Mouse (Mus musculus) kidney, postnatal 0 days (tissue): ENCODE data around the gene Hist1h3g. TPM values are rescaled to one million over a fixed set of nuclear protein-coding genes. Genes with fewer than 3 reads are reported as not detected.
"Not testable (repeated sequence)": the region's sequence is repeated elsewhere in the genome, so short reads cannot be mapped to it uniquely, and the experiment has no call there.

Experiments used
- ATAC-seq: fragments of 200-750 bp; cut with Nextera tagmentation; replicated peaks from 2 replicates; pipeline ENCODE4 v1.8.0; 2017; ENCODE audit warnings: low read depth, moderate number of reproducible peaks, moderate TSS enrichment, moderate library complexity; ENCODE audit not compliant: low FRiP score
- DNase-seq: peaks from one replicate; pipeline ENCODE4 v3.0.0-alpha.2; 2016; ENCODE audit warnings: low spot score
- H3K27ac ChIP-seq: fragments of 300-500 bp; sonication (generic); 2 replicates; pipeline ENCODE4 v1.5.1; 2014; ENCODE audit warnings: mild to moderate bottlenecking
- H3K27me3 ChIP-seq: fragments of 300-500 bp; sonication (generic); 2 replicates; pipeline ENCODE4 v1.6.1; 2014; ENCODE audit warnings: low read length, mixed read lengths; ENCODE audit not compliant: insufficient read depth
- H3K36me3 ChIP-seq: fragments of 300-500 bp; sonication (generic); 2 replicates; pipeline ENCODE4 v1.6.1; 2014; ENCODE audit warnings: low read length, mixed read lengths; ENCODE audit not compliant: insufficient read depth
- H3K4me1 ChIP-seq: fragments of 300-500 bp; sonication (generic); replicated peaks from 2 replicates; pipeline ENCODE4 v1.6.1; 2014; ENCODE audit warnings: antibody characterized with exemption, low read length, mixed read lengths; ENCODE audit not compliant: insufficient read depth
- H3K4me2 ChIP-seq: fragments of 300-500 bp; sonication (generic); 2 replicates; pipeline ENCODE4 v1.6.1; 2014; ENCODE audit warnings: mild to moderate bottlenecking, low read length, moderate library complexity, mixed read lengths
- H3K4me3 ChIP-seq: fragments of 300-500 bp; sonication (generic); replicated peaks from 2 replicates; pipeline ENCODE4 v1.5.1; 2014; ENCODE audit warnings: low read depth, low read length
- H3K9ac ChIP-seq: fragments of 300-500 bp; sonication (generic); 2 replicates; pipeline ENCODE4 v1.6.1; 2014; ENCODE audit warnings: low read depth, low read length
- H3K9me3 ChIP-seq: fragments of 300-500 bp; sonication (generic); replicated peaks from 2 replicates; pipeline ENCODE4 v1.6.1; 2016; ENCODE audit warnings: low read length, inconsistent platforms, mixed read lengths
- CTCF ChIP-seq: IDR thresholded peaks from 2 replicates; pipeline ENCODE4 v1.5.1; 2016; ENCODE audit warnings: antibody characterized with exemption, low read depth, mild to moderate bottlenecking, moderate library complexity
- WGBS: fragments of 180-500 bp; shearing (Covaris S2); extraction: QIAGEN DNeasy Blood & Tissue Kit; methylation state at CpG from one replicate; pipeline ENCODE4 v1.1.7; 2014; 5-methylcytosine and 5-hydroxymethylcytosine counted together
- polyA plus RNA-seq: library from polyadenylated mRNA; unstranded; fragments of >200 nt; fragmentation: Nextera tagmentation; extraction: Ambion mirVana; gene quantifications from 2 replicates; pipeline ENCODE4 v1.2.1, GENCODE M21; 2015

Gene Hist1h3g
- polyA plus RNA-seq, 1 experiment from 2014 or later, result 4.0 TPM

DNA sequence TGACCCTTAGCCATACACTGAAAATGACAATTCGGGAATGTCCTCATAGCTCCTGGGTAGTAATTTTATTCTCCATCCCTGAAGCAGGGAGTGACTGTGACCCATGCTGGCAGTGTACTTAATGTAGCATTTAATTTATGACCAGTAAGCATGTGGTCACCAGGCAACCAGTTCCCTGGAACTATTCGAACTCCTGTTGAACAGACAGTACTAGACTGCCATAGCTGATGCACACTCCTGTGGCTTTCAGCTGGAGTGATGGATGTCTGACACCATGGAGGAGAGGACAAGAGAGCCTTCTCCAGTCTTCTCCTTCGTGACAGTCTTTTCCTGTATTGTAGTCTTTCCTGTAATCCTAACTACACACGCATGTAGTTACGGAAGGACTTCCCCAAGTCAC, 6.2 kb upstream of the Hist1h3g start:
- H3K27ac ChIP-seq, result peak overlapping the region; percentile 6; the same call in 1 of the 2 replicates
- no peak for TF ChIP-seq CTCF
- H3K9me3 ChIP-seq, result no peaks in the 10 kb centered on the region
- H3K4me1 ChIP-seq, result peaks cover 9% of the 10 kb centered on the region
- peak overlapping the region; percentile 70; the same call in 1 of the 2 replicates for H3K4me2 ChIP-seq
- no peak overlapping the region for H3K9ac ChIP-seq
- no peaks in the 10 kb centered on the region for H3K36me3 ChIP-seq
- DNase-seq, result peak; percentile 77
- no peak; the same call in 1 of the 2 replicates for ATAC-seq
- H3K27me3 ChIP-seq, result no peaks in the 10 kb centered on the region
- no peak overlapping the region for H3K4me3 ChIP-seq
- WGBS, result 44% methylated on average over 5 of the region's 5 CpGs

DNA sequence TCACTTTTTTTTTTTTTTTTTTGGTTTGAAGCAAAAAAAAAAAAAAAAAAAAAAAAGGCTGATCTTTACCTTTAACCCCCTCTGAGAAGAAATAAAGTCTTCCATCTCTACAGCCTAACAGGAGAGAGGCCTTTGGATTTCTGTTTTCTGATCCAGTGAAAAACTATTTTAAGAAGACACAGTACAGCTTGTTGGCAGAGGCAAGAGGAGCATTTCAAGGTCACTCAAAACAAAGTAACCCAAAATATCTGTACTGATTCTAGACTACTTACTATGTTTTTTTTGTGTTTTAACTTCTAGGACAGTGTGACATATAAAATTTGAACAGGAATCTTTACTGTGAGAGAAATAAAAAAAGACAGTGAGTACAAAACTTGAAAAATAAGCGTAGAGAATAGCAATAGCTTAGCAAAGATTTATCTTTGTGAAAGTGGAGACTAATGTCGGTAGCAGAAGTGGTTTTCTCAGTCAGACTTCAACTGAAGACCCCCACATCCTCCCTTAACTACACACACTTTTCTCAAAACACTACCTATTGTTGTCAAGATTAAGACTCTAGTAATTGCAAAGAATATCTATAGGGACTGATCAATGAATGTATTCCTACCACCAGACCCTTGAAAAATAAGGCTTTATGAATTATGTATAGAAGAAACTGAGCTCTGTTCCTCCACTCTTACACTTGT, 5.6 kb upstream of the Hist1h3g start:
- H3K9ac ChIP-seq, result no peak overlapping the region
- peaks cover 9% of the 10 kb centered on the region for H3K4me1 ChIP-seq
- no peaks in the 10 kb centered on the region for H3K36me3 ChIP-seq
- H3K27ac ChIP-seq, result peak overlapping the region; percentile 97; the same call in 1 of the 2 replicates
- WGBS, result 12% methylated on average over 2 of the region's 2 CpGs
- peak overlapping the region; percentile 49 for H3K4me3 ChIP-seq
- ATAC-seq, result no peak
- peak overlapping the region; percentile 70 for H3K4me2 ChIP-seq
- DNase-seq, result peak; percentile 37
- no peaks in the 10 kb centered on the region for H3K27me3 ChIP-seq
- no peaks in the 10 kb centered on the region for H3K9me3 ChIP-seq
- no peak for TF ChIP-seq CTCF

DNA sequence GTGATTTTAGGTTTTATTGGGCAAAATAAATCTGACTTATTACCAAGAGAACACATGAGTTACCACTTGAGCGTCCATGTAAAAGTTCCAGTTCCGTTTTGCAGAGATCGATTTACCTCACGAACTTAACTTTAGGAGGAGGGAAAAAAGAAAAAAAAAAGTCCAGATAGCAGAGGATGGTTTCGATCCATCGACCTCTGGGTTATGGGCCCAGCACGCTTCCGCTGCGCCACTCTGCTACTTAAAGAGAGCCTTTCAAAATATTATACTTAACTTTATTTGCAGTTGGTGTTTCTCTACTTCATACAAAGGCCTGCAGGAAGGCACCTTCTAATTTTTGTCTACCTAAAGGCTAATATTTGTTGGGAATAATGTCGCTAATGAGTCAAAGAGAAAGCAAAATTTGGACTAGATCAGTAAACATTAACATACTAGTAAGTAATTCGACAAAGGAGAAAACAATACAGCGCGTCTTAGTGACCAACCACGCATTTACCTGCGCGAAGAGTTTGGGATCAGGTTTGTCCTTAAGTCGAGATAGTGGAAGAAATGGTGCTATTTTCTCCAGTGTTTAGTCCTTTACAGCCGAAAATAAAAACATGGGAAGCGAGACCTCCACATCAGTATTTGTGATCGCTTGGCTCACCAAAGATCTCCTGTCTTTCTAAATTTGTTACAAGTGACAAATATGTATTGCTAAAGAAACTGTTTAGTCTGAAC, 4.9 kb upstream of the Hist1h3g start:
- Histone ChIP-seq H3K4me3 (peak overlapping the region; percentile 49), H3K9me3 (no peaks in the 10 kb centered on the region), H3K36me3 (no peaks in the 10 kb centered on the region), H3K9ac (peak overlapping the region; percentile 78), H3K27me3 (no peaks in the 10 kb centered on the region), H3K4me1 (peaks cover 9% of the 10 kb centered on the region), H3K27ac (peak overlapping the region; percentile 97), H3K4me2 (peak overlapping the region; percentile 70)
- under 1% methylated on average over 20 of the region's 20 CpGs for WGBS
- ATAC-seq (no peak), DNase-seq (peak; percentile 72)
- no peak for TF ChIP-seq CTCF

DNA sequence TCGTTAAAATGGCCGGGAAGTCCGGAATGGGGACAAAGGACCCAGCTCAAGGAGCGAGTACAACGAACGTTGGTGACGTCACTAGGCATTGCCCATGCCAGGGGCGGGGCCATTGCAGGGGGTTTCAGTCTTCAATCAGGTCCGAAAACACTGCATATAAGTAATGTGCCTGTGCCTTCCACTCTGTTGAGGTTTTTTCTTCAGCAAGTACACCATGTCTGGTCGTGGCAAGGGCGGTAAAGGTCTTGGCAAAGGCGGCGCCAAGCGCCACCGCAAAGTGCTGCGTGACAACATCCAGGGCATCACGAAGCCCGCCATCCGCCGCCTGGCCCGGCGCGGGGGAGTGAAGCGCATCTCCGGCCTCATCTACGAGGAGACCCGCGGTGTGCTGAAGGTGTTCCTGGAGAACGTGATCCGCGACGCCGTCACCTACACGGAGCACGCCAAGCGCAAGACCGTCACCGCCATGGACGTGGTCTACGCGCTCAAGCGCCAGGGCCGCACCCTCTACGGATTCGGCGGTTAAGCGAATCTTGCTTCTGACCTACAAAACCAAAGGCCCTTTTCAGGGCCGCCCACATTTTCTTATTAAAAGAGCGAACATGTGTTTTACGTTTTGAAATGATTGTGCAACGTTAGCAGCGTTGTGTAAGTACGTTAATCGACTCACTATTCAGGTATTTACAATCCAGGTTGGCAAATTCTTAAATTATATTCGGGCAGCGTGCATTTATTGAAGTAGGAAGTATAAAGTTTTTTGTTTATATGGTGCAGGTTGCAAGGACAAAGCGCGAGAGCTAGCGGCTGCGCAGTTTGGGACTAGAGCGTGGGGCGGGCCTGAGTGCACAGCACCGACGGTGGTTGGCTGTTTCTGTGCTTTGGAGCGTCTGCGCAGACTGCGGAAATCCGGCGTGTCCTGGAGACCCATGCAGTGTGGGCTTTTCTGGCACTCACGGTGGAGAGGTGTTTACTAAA, 4.0 kb upstream of the Hist1h3g start, which contains the start of gene Hist1h4h:
Hist1h4h (plus strand) TSS at position 150 of the 975 bp plus-strand sequence.
- ATAC-seq (peak; percentile 84), DNase-seq (peak; percentile 98)
- H3K9ac ChIP-seq, result peak within 1 kb of the TSS; percentile 78
- WGBS, result under 1% methylated on average over 54 of the region's 70 CpGs
- H3K4me1 ChIP-seq, result peaks cover 9% of the 10 kb centered on the region
- H3K9me3 ChIP-seq, result no peaks in the 10 kb centered on the region
- peak within 1 kb of the TSS; percentile 49 for H3K4me3 ChIP-seq
- no peaks in the 10 kb centered on the region for H3K36me3 ChIP-seq
- H3K27me3 ChIP-seq, result no peaks in the 10 kb centered on the region
- peak within 1 kb of the TSS; percentile 70 for H3K4me2 ChIP-seq
- peak within 1 kb of the TSS; percentile 97 for H3K27ac ChIP-seq
- no peak for TF ChIP-seq CTCF

DNA sequence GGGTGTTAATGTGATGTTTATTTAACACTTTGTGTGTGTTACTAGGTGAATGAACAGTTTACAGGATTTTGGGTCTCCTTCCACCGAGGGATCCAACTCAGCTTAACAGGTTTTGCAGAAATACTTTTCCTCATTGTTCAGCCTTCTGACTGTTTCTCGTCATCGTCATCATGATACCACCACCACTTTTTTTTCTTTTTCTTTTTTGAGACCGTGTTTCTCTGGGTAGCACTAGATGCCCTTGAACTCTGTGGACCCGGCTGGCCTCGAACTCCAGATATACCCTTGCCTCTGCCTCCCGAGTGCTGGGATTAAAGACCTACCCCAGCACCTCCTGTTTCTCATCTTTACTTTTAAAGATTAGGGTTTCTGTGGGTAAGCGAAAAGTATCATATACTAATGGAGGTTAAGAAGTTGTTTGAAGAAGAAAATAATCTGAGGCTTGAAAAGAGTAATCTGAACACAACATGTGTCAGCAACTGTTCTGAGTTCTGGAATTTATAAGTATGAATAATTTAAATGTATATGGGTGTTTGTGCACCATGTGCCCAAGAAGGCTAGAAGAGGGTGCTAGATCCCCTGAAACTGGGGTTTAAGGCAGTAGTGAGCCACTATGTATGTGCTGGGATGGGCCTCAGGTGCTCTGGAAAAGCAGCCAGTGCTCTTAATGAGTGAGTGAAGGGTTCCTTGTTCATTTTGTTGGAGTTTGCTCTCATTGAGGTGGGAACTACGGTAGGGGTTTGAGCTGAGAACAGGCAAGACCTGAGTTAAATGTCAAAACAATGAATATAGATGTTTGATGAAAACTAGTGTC, 2.8 kb upstream of the Hist1h3g start:
- peak overlapping the region; percentile 70 for H3K4me2 ChIP-seq
- H3K4me1 ChIP-seq, result peaks cover 13% of the 10 kb centered on the region
- WGBS, result 12% methylated on average over 9 of the region's 9 CpGs
- peak overlapping the region; percentile 78; the same call in 1 of the 2 replicates for H3K9ac ChIP-seq
- DNase-seq, result no peak
- ATAC-seq, result no peak
- H3K27ac ChIP-seq, result peak overlapping the region; percentile 97
- no peaks in the 10 kb centered on the region for H3K36me3 ChIP-seq
- H3K9me3 ChIP-seq, result no peaks in the 10 kb centered on the region
- TF ChIP-seq CTCF, result no peak
- H3K27me3 ChIP-seq, result no peaks in the 10 kb centered on the region
- peak overlapping the region; percentile 49 for H3K4me3 ChIP-seq

DNA sequence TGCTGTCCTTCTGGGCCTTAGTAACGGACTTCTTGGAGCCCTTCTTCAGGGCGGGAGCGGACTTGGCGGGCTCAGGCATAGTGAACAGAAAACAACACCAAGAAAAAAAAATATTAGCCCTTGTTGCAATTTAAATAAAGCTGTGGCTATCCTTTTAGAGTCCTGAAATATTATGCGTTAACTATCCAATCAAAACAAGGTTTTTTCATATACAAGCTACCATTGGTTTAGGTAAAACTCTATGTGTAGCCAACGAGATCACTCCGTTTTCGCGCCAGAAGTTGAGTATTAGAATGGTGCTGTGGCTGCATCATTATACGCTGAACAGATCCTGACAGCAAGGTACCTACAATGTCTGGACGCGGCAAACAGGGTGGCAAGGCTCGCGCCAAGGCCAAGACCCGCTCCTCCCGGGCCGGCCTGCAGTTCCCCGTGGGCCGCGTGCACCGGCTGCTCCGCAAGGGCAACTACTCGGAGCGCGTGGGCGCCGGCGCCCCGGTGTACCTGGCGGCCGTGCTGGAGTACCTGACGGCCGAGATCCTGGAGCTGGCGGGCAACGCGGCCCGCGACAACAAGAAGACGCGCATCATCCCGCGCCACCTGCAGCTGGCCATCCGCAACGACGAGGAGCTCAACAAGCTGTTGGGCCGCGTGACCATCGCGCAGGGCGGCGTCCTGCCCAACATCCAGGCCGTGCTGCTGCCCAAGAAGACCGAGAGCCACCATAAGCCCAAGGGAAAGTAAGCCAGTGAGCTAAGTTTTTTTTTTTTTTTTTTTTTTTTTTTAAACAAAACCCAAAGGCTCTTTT, 1.5 kb upstream of the Hist1h3g start, which contains the start of gene Hist1h2af:
Hist1h2af (plus strand) TSS at position 347 of the 808 bp plus-strand sequence.
- Histone ChIP-seq H3K4me2 (peak within 1 kb of the TSS; percentile 70), H3K4me3 (peak within 1 kb of the TSS; percentile 49), H3K27ac (peak within 1 kb of the TSS; percentile 97), H3K9ac (peak within 1 kb of the TSS; percentile 78), H3K4me1 (peaks cover 13% of the 10 kb centered on the region)
- H3K36me3 ChIP-seq, H3K9me3 ChIP-seq, H3K27me3 ChIP-seq: not testable (repeated sequence)
- DNase-seq (peak; percentile 97), ATAC-seq (peak; percentile 16; the same call in 1 of the 2 replicates)
- 1% methylated on average over 25 of the region's 53 CpGs for WGBS
